Mouse (Mus musculus) forebrain, embryonic 12.5 days (tissue): ENCODE results near the gene Ralgps1. TPM values are rescaled to one million over a fixed set of nuclear protein-coding genes. Genes with fewer than 3 reads are reported as not detected.
A peak's percentile ranks its signal among the peaks of the same experiment; 100 is the strongest.

Source experiments
- ATAC-seq: fragments of 200-750 bp; cut with Nextera tagmentation; 2 replicates; pipeline ENCODE4 v1.8.0; 2017; ENCODE audit warnings: moderate TSS enrichment; ENCODE audit not compliant: low FRiP score
- H3K27ac ChIP-seq: fragments of 300-500 bp; sonication (generic); 2 replicates; pipeline ENCODE4 v1.5.1; 2016; ENCODE audit warnings: mild to moderate bottlenecking
- H3K27me3 ChIP-seq: fragments of 300-500 bp; sonication (generic); 2 replicates; pipeline ENCODE4 v1.6.1; 2016; ENCODE audit warnings: mild to moderate bottlenecking
- H3K36me3 ChIP-seq: fragments of 300-500 bp; sonication (generic); replicated peaks from 2 replicates; pipeline ENCODE4 v1.6.1; 2016; ENCODE audit warnings: mild to moderate bottlenecking
- H3K4me1 ChIP-seq: fragments of 300-500 bp; sonication (generic); 2 replicates; pipeline ENCODE4 v1.6.1; 2016
- H3K4me2 ChIP-seq: fragments of 300-500 bp; sonication (generic); 2 replicates; pipeline ENCODE4 v1.6.1; 2016; ENCODE audit warnings: mild to moderate bottlenecking, moderate library complexity
- H3K4me3 ChIP-seq: fragments of 300-500 bp; sonication (generic); replicated peaks from 2 replicates; pipeline ENCODE4 v1.5.1; 2016; ENCODE audit warnings: mild to moderate bottlenecking
- H3K9ac ChIP-seq: fragments of 300-500 bp; sonication (generic); 2 replicates; pipeline ENCODE4 v1.6.1; 2016; ENCODE audit warnings: mild to moderate bottlenecking
- H3K9me3 ChIP-seq: fragments of 300-500 bp; sonication (generic); 2 replicates; pipeline ENCODE4 v1.6.1; 2016
- WGBS: fragments of 180-500 bp; shearing (Covaris S2); methylation state at CpG from one replicate; pipeline ENCODE4 v1.1.7; 2016; 5-methylcytosine and 5-hydroxymethylcytosine counted together
- polyA plus RNA-seq: library from polyadenylated mRNA; unstranded; fragments of >200 nt; fragmentation: Nextera tagmentation; extraction: Ambion mirVana; gene quantifications from 2 replicates; pipeline ENCODE4 v1.2.1, GENCODE M21; 2016

Ralgps1 gene
- polyA plus RNA-seq, 1 experiment from 2014 or later = 23.8 TPM

DNA sequence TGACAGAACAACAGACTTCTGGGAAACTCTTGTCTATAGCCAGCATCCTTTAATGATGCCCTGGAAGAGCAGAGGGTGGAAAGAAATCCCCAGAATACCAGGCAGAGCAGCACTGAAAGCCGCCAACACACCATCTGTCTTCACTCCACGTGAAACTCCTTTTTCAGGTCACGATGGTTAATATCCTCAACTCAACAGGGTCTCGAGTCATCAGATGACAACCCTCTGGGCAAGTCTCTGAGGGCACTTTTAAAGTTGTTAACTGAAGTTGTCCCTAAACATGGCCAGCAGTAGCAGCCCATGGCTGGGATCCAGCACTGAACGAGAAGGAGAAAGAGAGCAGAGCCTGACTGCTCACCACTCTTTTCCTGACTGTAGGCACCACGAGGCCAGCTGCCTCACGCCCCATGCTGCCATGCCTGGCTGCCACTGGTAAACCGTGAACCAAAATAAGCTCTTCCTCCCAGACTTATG lies 52.8 kb downstream of the Ralgps1 start:
- Histone ChIP-seq H3K9me3 (no peaks in the 10 kb centered on the region), H3K4me2 (no peak overlapping the region), H3K9ac (no peak overlapping the region), H3K27me3 (no peaks in the 10 kb centered on the region), H3K4me1 (peaks cover 19% of the 10 kb centered on the region), H3K4me3 (no peak overlapping the region), H3K27ac (no peak overlapping the region), H3K36me3 (peaks cover 17% of the 10 kb centered on the region)
- no peak for ATAC-seq
- WGBS = 81% methylated on average over 8 of the region's 8 CpGs

- WGBS = 17% methylated on average over 7 of the region's 7 CpGs
Observed at GRCm38 (mm10) chr2:33316516-33316915, 54.8 kb downstream of the Ralgps1 start.

GRCm38 (mm10) chr2:33316063-33316405 lies 55.3 kb downstream of the Ralgps1 start:
- no peak overlapping the region for H3K27ac ChIP-seq
- H3K27me3 ChIP-seq = no peaks in the 10 kb centered on the region
- H3K36me3 ChIP-seq = no peaks in the 10 kb centered on the region; the same call in 1 of the 2 replicates
- ATAC-seq = no peak
- 82% methylated on average over 1 of the region's 1 CpGs for WGBS
- H3K9me3 ChIP-seq = no peaks in the 10 kb centered on the region
- no peak overlapping the region for H3K4me2 ChIP-seq
- H3K4me3 ChIP-seq = no peak overlapping the region
- H3K4me1 ChIP-seq = peaks cover 19% of the 10 kb centered on the region
- H3K9ac ChIP-seq = no peak overlapping the region

More at GRCm38 (mm10) chr2:33316516-33316915, 54.8 kb downstream of the Ralgps1 start:
- H3K4me1 ChIP-seq = peaks cover 19% of the 10 kb centered on the region
- H3K4me3 ChIP-seq = no peak overlapping the region
- peak; percentile 82 for ATAC-seq
- H3K9me3 ChIP-seq = no peaks in the 10 kb centered on the region
- H3K9ac ChIP-seq = no peak overlapping the region
- H3K4me2 ChIP-seq = no peak overlapping the region
- H3K36me3 ChIP-seq = peaks cover 1% of the 10 kb centered on the region; the same call in 1 of the 2 replicates
- H3K27me3 ChIP-seq = no peaks in the 10 kb centered on the region
- H3K27ac ChIP-seq = peak overlapping the region; percentile 9; the same call in 1 of the 2 replicates

DNA sequence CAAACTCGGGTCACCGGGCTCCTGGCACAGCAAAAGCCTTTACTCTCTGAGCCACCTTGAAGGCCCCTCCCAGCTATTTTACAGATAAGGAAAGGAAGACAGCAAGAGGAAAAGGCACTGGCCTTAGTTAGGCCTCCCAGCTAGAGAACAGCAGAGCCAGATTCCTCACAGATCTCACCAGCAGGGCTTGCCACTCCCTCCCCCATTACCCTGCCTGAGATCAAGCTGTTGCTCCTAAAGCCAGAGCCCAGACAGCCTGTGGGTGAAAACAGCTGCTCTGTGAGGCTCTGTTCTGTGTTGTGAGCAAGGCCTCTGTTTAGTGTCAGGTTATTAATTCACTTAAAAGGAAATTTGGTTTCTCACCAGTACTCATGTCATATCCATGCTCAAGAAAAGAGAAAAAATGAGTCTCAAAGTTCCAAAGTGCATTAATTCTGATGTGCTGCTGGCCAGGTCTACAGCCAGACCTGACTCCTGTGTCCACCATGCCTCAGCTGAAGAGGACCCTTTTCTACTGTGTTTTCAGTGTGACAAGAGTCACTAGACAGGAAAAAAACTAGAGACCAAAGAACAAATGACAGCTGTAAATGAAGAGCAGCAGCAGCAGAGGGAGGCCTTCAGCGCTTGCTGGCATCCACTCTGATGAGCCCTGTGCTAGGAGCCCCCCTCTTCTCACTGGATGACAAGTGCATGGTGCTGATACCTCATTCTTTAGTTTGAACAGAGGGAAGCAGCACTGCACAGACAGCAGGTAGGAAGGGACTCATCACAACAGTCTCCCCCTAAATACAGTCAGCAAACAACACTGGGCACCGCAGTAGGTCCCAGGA lies 55.8 kb downstream of the Ralgps1 start:
- H3K4me3 ChIP-seq = no peak overlapping the region
- H3K9ac ChIP-seq = no peak overlapping the region
- H3K36me3 ChIP-seq = no peaks in the 10 kb centered on the region
- no peak overlapping the region for H3K4me2 ChIP-seq
- no peak overlapping the region for H3K27ac ChIP-seq
- no peaks in the 10 kb centered on the region for H3K9me3 ChIP-seq
- peaks cover 19% of the 10 kb centered on the region for H3K4me1 ChIP-seq
- no peaks in the 10 kb centered on the region for H3K27me3 ChIP-seq
- 90% methylated on average over 4 of the region's 4 CpGs for WGBS
- ATAC-seq = no peak

DNA sequence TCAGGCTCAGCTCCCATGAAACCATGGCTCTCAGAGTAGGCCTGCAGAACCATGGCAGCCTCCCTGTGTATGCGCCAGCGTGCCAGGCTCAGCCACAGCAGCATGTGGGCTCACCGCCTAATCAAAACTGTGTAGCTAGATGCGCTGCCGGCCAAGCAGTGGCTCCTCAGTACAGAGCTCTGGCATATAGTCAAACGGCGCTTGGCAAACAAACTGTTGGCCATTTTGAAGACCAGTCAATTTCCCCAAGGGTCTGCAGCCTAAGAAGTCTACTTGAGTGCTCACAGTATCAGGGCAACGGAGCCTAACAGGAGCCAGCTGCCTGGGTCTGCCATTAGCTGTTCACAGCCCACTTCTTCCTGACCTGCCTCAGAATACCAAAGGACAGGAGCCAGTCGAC lies 61.9 kb downstream of the Ralgps1 start:
- 94% methylated on average over 9 of the region's 9 CpGs for WGBS
- peaks cover 7% of the 10 kb centered on the region; the same call in 1 of the 2 replicates for H3K36me3 ChIP-seq
- ATAC-seq = no peak
- H3K4me1 ChIP-seq = no peaks in the 10 kb centered on the region
- H3K27ac ChIP-seq = no peak overlapping the region
- no peak overlapping the region for H3K4me2 ChIP-seq
- H3K9ac ChIP-seq = no peak overlapping the region
- H3K4me3 ChIP-seq = no peak overlapping the region
- no peaks in the 10 kb centered on the region for H3K27me3 ChIP-seq
- no peaks in the 10 kb centered on the region for H3K9me3 ChIP-seq

- WGBS = 79% methylated on average over 3 of the region's 3 CpGs
- Histone ChIP-seq H3K27ac (no peak overlapping the region), H3K27me3 (no peaks in the 10 kb centered on the region), H3K4me2 (no peak overlapping the region), H3K9ac (no peak overlapping the region), H3K9me3 (no peaks in the 10 kb centered on the region), H3K4me3 (no peak overlapping the region), H3K36me3 (peaks cover 7% of the 10 kb centered on the region; the same call in 1 of the 2 replicates), H3K4me1 (peaks cover 21% of the 10 kb centered on the region)
- no peak for ATAC-seq
Observed at GRCm38 (mm10) chr2:33306565-33306964, 64.7 kb downstream of the Ralgps1 start.

DNA sequence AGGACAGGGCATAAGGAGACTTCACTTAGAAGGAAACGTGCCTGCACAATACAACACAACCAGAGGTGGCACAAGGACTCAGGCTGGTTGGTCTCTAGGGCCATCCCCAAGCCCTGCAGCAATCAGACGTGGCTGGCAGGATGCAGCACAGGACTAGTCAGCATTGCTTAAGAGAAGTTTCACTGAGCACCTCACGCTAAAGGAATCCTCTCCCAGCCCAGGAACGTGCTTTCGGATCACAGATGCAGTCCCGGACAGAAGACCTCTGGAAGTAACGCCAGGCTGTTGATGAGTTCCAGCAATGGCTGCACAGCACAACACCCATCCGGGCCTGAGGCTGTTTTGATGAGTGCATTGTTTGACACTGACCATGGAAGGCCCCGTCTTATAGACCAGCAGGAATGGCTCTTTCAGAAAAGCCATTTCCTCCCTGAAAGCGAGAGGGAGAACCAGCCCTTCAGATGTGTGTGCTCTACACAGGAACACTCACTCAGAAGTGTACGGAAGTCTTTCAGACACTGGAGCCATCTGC lies 67.8 kb downstream of the Ralgps1 start:
- no peak overlapping the region for H3K4me3 ChIP-seq
- H3K9me3 ChIP-seq = no peaks in the 10 kb centered on the region
- H3K36me3 ChIP-seq = no peaks in the 10 kb centered on the region
- WGBS = 83% methylated on average over 11 of the region's 11 CpGs
- no peak overlapping the region for H3K9ac ChIP-seq
- peaks cover 24% of the 10 kb centered on the region for H3K4me1 ChIP-seq
- no peaks in the 10 kb centered on the region for H3K27me3 ChIP-seq
- H3K27ac ChIP-seq = peak overlapping the region; percentile 43; the same call in 1 of the 2 replicates
- no peak for ATAC-seq
- H3K4me2 ChIP-seq = no peak overlapping the region

DNA sequence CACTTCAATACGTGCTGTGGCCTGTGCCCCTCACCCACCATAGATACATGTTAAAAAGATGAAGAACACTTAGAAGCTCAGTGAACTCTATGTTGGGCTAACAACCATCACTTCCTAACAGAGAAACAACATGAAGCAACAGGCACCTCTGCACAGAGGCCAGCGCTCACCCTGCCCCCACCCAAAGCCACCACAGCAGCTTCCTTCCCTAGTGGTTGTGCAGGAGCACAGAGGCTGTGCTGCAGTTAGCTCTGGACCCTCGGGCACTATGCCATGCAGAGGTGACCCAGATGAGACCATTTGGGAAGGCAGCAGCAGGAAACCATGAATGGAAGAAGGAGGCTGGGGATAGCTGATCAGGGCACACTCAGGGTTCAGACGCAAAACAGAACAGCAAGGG lies 68.5 kb downstream of the Ralgps1 start:
- H3K27ac ChIP-seq = no peak overlapping the region

GRCm38 (mm10) chr2:33302405-33302804 lies 68.9 kb downstream of the Ralgps1 start:
- H3K9me3 ChIP-seq = no peaks in the 10 kb centered on the region
- H3K4me1 ChIP-seq = peaks cover 24% of the 10 kb centered on the region
- no peak overlapping the region for H3K4me2 ChIP-seq
- no peaks in the 10 kb centered on the region for H3K27me3 ChIP-seq
- H3K4me3 ChIP-seq = no peak overlapping the region
- H3K36me3 ChIP-seq = no peaks in the 10 kb centered on the region
- no peak overlapping the region for H3K27ac ChIP-seq
- H3K9ac ChIP-seq = no peak overlapping the region
- ATAC-seq = no peak
- WGBS = 52% methylated on average over 3 of the region's 3 CpGs

More for the DNA sequence above, 68.5 kb downstream of the Ralgps1 start:
- peaks cover 24% of the 10 kb centered on the region for H3K4me1 ChIP-seq
- H3K9ac ChIP-seq = no peak overlapping the region
- no peaks in the 10 kb centered on the region for H3K36me3 ChIP-seq
- no peaks in the 10 kb centered on the region for H3K27me3 ChIP-seq
- no peak overlapping the region for H3K4me2 ChIP-seq
- no peak for ATAC-seq
- WGBS = 72% methylated on average over 4 of the region's 4 CpGs
- no peaks in the 10 kb centered on the region for H3K9me3 ChIP-seq
- no peak overlapping the region for H3K4me3 ChIP-seq

- Histone ChIP-seq H3K4me1 (peaks cover 24% of the 10 kb centered on the region), H3K9ac (no peak overlapping the region), H3K27ac (no peak overlapping the region), H3K4me3 (no peak overlapping the region), H3K36me3 (0 out of 2 replicates have a peak, but pooled peaks cover 3% of the 10 kb centered on the region), H3K9me3 (no peaks in the 10 kb centered on the region), H3K27me3 (no peaks in the 10 kb centered on the region), H3K4me2 (no peak overlapping the region)
- ATAC-seq = no peak
- WGBS = 68% methylated on average over 3 of the region's 3 CpGs
Observed at GRCm38 (mm10) chr2:33300371-33301046, 70.8 kb downstream of the Ralgps1 start.

DNA sequence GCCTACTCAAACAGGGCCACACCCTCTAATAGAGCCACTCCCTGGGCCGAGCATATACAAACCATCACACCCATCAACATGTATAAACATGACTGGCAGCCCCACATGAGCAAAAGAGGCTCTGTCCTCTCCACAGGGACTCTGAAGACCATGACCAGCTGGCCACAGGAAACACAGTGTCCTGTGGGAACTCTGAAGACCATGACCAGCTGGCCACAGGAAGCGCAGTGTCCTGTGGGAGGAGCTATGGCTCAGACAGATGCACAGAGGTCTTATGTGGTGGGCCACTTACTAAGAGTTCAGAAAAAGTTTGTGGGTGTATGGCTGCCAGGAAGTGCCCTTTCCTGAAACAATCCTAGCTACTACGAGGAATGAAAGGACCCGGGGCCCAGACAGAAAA lies 72.4 kb downstream of the Ralgps1 start:
- Histone ChIP-seq H3K4me1 (peaks cover 19% of the 10 kb centered on the region), H3K27ac (no peak overlapping the region), H3K9me3 (no peaks in the 10 kb centered on the region), H3K27me3 (no peaks in the 10 kb centered on the region), H3K4me3 (no peak overlapping the region), H3K4me2 (no peak overlapping the region), H3K9ac (no peak overlapping the region), H3K36me3 (0 out of 2 replicates have a peak, but pooled peaks cover 3% of the 10 kb centered on the region)
- no peak for ATAC-seq
- WGBS = 90% methylated on average over 4 of the region's 4 CpGs

DNA sequence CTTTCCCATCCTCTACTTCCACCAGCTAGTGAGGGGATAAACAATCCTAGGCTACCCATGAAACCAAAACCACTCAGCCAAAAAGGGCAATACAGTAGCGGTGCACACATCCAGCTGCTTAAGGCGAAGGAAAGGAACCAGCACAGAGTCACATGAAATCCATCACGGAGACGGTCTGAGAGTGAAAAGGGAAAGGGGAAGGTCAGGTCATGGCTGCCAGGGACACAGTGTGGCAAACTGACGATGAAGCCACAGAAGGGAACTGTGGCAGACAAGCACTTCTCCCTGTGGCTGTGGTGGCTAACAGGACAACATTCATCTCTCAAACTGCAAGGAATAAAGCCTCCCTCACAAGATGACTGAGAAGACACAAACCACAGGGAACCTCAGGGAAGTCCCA lies 76.2 kb downstream of the Ralgps1 start:
- no peaks in the 10 kb centered on the region for H3K9me3 ChIP-seq
- no peak overlapping the region for H3K4me2 ChIP-seq
- H3K9ac ChIP-seq = no peak overlapping the region
- H3K4me3 ChIP-seq = no peak overlapping the region
- H3K4me1 ChIP-seq = no peaks in the 10 kb centered on the region
- ATAC-seq = no peak
- no peaks in the 10 kb centered on the region for H3K27me3 ChIP-seq
- 93% methylated on average over 5 of the region's 5 CpGs for WGBS
- no peak overlapping the region for H3K27ac ChIP-seq
- H3K36me3 ChIP-seq = 0 out of 2 replicates have a peak, but pooled peaks cover 7% of the 10 kb centered on the region
